Mouse (Mus musculus): ENCODE results near the gene Slc38a1. TPM values are rescaled to one million over a fixed set of nuclear protein-coding genes. Genes with fewer than 3 reads are reported as not detected.
A peak's percentile ranks its signal among the peaks of the same experiment; 100 is the strongest.

Slc38a1 gene
- total and polyA plus RNA-seq, 3 experiments, result 22.5 to 79.0 (median 39.4) TPM

- no peak overlapping the region for H3K9ac ChIP-seq (ENCODE audit: insufficient read depth, low read depth)
- no peak overlapping the region for H3K27ac ChIP-seq (ENCODE audit: insufficient read depth, low read depth)
- H3K4me2 ChIP-seq (ENCODE audit: insufficient read depth, low read depth, poor library complexity, severe bottlenecking), result no peak overlapping the region
- H3K79me2 ChIP-seq (replicated peaks; ENCODE audit: control insufficient read depth, extremely low read depth, insufficient read depth, poor library complexity, severe bottlenecking), result no peaks in the 10 kb centered on the region
- H3K9me3 ChIP-seq (replicated peaks; ENCODE audit: low read length), result no peaks in the 10 kb centered on the region
- in situ Hi-C loops (cut with MboI; ENCODE audit: low pct_ligation_motif_present, low pct_unique_long_range_greater_than_20kb, low sequenced_read_pairs) (no loop called here), dilution Hi-C loops (cut with MboI; ENCODE audit: extremely low pct_ligation_motif_present, extremely low pct_unique_long_range_greater_than_20kb, low sequenced_read_pairs) (no loop called here)
- peaks cover 2 to 4% of the 10 kb centered on the region in 2 experiments; a peak in 3 of 4 replicates for H3K4me1 ChIP-seq (ENCODE audit: control insufficient read depth in 1 of 2, insufficient read depth in 2 of 2)
- DNase-seq (ENCODE audit: extremely low read depth), result no peak
- TF ChIP-seq BHLHE40 (IDR thresholded peaks at IDR 0.05; ENCODE audit: low read depth, low read length) (peak; percentile 50; the same call in 1 of the 2 replicates), TBP (conservative IDR thresholded peaks at IDR 0.05; ENCODE audit: low read depth, low read length) (no peak)
- no peak overlapping the region for H3K4me3 ChIP-seq (replicated peaks in 1 of 3; ENCODE audit: low read depth in 2 of 3, low read length in 2 of 3, poor library complexity in 1 of 3)
- no peaks in the 10 kb centered on the region for H3K27me3 ChIP-seq (replicated peaks)
- H3K36me3 ChIP-seq (replicated peaks in 1 of 2; ENCODE audit: control insufficient read depth in 1 of 2, insufficient read depth in 1 of 2, low read length in 1 of 2), result no peaks in the 10 kb centered on the region
These were observed 18.0 kb upstream of the Slc38a1 start for GRCm38 (mm10) chr15:96660590-96661141.

- in situ Hi-C loops (cut with MboI; ENCODE audit: low pct_ligation_motif_present, low pct_unique_long_range_greater_than_20kb, low sequenced_read_pairs), result no loop called here
- TF ChIP-seq RCOR1 (conservative IDR thresholded peaks at IDR 0.05; ENCODE audit: low read depth, low read length), result no peak
- TF ChIP-seq ELF1 (IDR thresholded peaks at IDR 0.05; ENCODE audit: low read depth, low read length), result no peak
- H3K9ac ChIP-seq (ENCODE audit: insufficient read depth, low read depth), result no peak overlapping the region
- H3K9me3 ChIP-seq (replicated peaks; ENCODE audit: low read length), result no peaks in the 10 kb centered on the region
- H3K4me3 ChIP-seq (replicated peaks in 1 of 3; ENCODE audit: low read depth in 2 of 3, low read length in 2 of 3, poor library complexity in 1 of 3), result no peak overlapping the region
- H3K4me1 ChIP-seq (ENCODE audit: control insufficient read depth in 1 of 2, insufficient read depth in 2 of 2), result peaks cover 8 to 15% of the 10 kb centered on the region in 2 experiments
- no peaks in the 10 kb centered on the region for H3K27me3 ChIP-seq (replicated peaks)
- no peaks in the 10 kb centered on the region for H3K79me2 ChIP-seq (replicated peaks; ENCODE audit: control insufficient read depth, extremely low read depth, insufficient read depth, poor library complexity, severe bottlenecking)
- H3K27ac ChIP-seq (ENCODE audit: insufficient read depth, low read depth), result no peak overlapping the region
- no peak overlapping the region for H3K4me2 ChIP-seq (ENCODE audit: insufficient read depth, low read depth, poor library complexity, severe bottlenecking)
- dilution Hi-C loops (cut with MboI; ENCODE audit: extremely low pct_ligation_motif_present, extremely low pct_unique_long_range_greater_than_20kb, low sequenced_read_pairs), result no loop called here
- H3K36me3 ChIP-seq (replicated peaks in 1 of 2; ENCODE audit: control insufficient read depth in 1 of 2, insufficient read depth in 1 of 2, low read length in 1 of 2), result no peaks in the 10 kb centered on the region
- DNase-seq (ENCODE audit: extremely low read depth), result no peak
These were observed 15.5 kb upstream of the Slc38a1 start for GRCm38 (mm10) chr15:96658275-96658602.

- Histone ChIP-seq H3K4me3 (replicated peaks in 1 of 3; ENCODE audit: low read depth in 2 of 3, low read length in 2 of 3, poor library complexity in 1 of 3) (no peak overlapping the region), H3K27me3 (replicated peaks) (no peaks in the 10 kb centered on the region), H3K27ac (ENCODE audit: insufficient read depth, low read depth) (no peak overlapping the region), H3K79me2 (replicated peaks; ENCODE audit: control insufficient read depth, extremely low read depth, insufficient read depth, poor library complexity, severe bottlenecking) (no peaks in the 10 kb centered on the region), H3K36me3 (replicated peaks in 1 of 2; ENCODE audit: control insufficient read depth in 1 of 2, insufficient read depth in 1 of 2, low read length in 1 of 2) (no peaks in the 10 kb centered on the region), H3K9me3 (replicated peaks; ENCODE audit: low read length) (no peaks in the 10 kb centered on the region), H3K4me2 (ENCODE audit: insufficient read depth, low read depth, poor library complexity, severe bottlenecking) (no peak overlapping the region), H3K9ac (ENCODE audit: insufficient read depth, low read depth) (no peak overlapping the region), H3K4me1 (ENCODE audit: control insufficient read depth in 1 of 2, insufficient read depth in 2 of 2) (peaks cover 8 to 15% of the 10 kb centered on the region in 2 experiments)
- TF ChIP-seq POLR2A (IDR thresholded peaks at IDR 0.05; ENCODE audit: low read depth, low read length), result no peak
- TF ChIP-seq RAD21 (IDR thresholded peaks at IDR 0.05; ENCODE audit: low read depth, low read length), result no peak
- TF ChIP-seq UBTF (IDR thresholded peaks at IDR 0.05; ENCODE audit: low read depth, low read length), result no peak
- TF ChIP-seq CTCF (conservative IDR thresholded peaks at IDR 0.05 in 1 of 2, IDR thresholded peaks at IDR 0.05 in 1 of 2; ENCODE audit: low read depth in 2 of 2, low read length in 2 of 2), result no peak
- dilution Hi-C loops (cut with MboI; ENCODE audit: extremely low pct_ligation_motif_present, extremely low pct_unique_long_range_greater_than_20kb, low sequenced_read_pairs), result no loop called here
- no peak for DNase-seq (ENCODE audit: extremely low read depth)
- in situ Hi-C loops (cut with MboI; ENCODE audit: low pct_ligation_motif_present, low pct_unique_long_range_greater_than_20kb, low sequenced_read_pairs), result no loop called here
These were observed 15.0 kb upstream of the Slc38a1 start for GRCm38 (mm10) chr15:96657576-96658274.

Data from CH12.LX (cell line).